Mouse (Mus musculus): ENCODE results near the gene Ube2cbp.

- TF ChIP-seq POLR2A (IDR thresholded peaks at IDR 0.05; ENCODE audit: extremely low read depth, insufficient read depth, low read length) (no peak), CTCF (IDR thresholded peaks at IDR 0.05; ENCODE audit: extremely low read depth, insufficient read depth, low read length) (no peak)
Observed at GRCm38 (mm10) chr9:86360536-86360935, 104.2 kb downstream of the Ube2cbp start.
